Mouse (Mus musculus): ENCODE data around the gene Polr3c. TPM values are rescaled to one million over a fixed set of nuclear protein-coding genes. Genes with fewer than 3 reads are reported as not detected.
"Not testable (repeated sequence)": the region's sequence is repeated elsewhere in the genome, so short reads cannot be mapped to it uniquely, and the experiment has no call there.

Gene Polr3c
- total RNA-seq, 2 experiments from 2014 or later, result 23.1 to 26.1 TPM

GRCm38 (mm10) chr3:96675690-96676089 lies 51.7 kb downstream of the Polr3c start:
- no peak for DNase-seq

- DNase-seq, result no peak
Measured at GRCm38 (mm10) chr3:96675171-96675570, 52.3 kb downstream of the Polr3c start.

GRCm38 (mm10) chr3:96674442-96674841 lies 53.0 kb downstream of the Polr3c start:
- no peak for DNase-seq

GRCm38 (mm10) chr3:96673514-96673913 lies 53.9 kb downstream of the Polr3c start:
- DNase-seq, result no peak

GRCm38 (mm10) chr3:96671519-96671918 lies 55.9 kb downstream of the Polr3c start:
- DNase-seq, result no peak

GRCm38 (mm10) chr3:96669727-96670468 lies 57.5 kb downstream of the Polr3c start, which contains the start of gene Ankrd35:
Ankrd35 (plus strand) TSS chr3:96670131.
- DNase-seq, result peak; percentile 82 to 89

- no peak for DNase-seq
Measured at GRCm38 (mm10) chr3:96668424-96669067, 58.9 kb downstream of the Polr3c start.

GRCm38 (mm10) chr3:96667316-96667715 lies 60.1 kb downstream of the Polr3c start:
- DNase-seq, result no peak

- DNase-seq, result no peak
Measured at GRCm38 (mm10) chr3:96666916-96667315, 60.5 kb downstream of the Polr3c start.

GRCm38 (mm10) chr3:96665732-96666363 lies 61.6 kb downstream of the Polr3c start:
- not testable (repeated sequence) for DNase-seq

GRCm38 (mm10) chr3:96663432-96664239 lies 63.8 kb downstream of the Polr3c start:
- DNase-seq, result peak; percentile 81 to 94

- DNase-seq, result peak in 1 of 2 experiments; percentile 21
Measured at GRCm38 (mm10) chr3:96662731-96663316, 64.6 kb downstream of the Polr3c start.

Other genes with a start within 250 kb of the Polr3c start
- 100 to 1,000 TPM; 279 to 290 TPM for gene Hfe2, start 202.5 kb downstream of the Polr3c start, total RNA-seq (2021)
- gene Txnip, start 169.7 kb downstream of the Polr3c start, total RNA-seq (2021), result 100 to 1,000 TPM; 435 to 530 TPM
- gene Gm16253, start 150.6 kb downstream of the Polr3c start, total RNA-seq (2021), result 1 to 10 TPM; 1.6 to 1.9 TPM
- gene Polr3gl, start 133.4 kb downstream of the Polr3c start, total RNA-seq (2021), result 10 to 100 TPM; 26.7 to 30.5 TPM
- gene Ankrd34a, start 131.0 kb downstream of the Polr3c start, total RNA-seq (2021), result 1 to 10 TPM in 1 of 2 experiments, under 1 TPM in 1; 0.59 to 1.4 TPM
- 10 to 100 TPM; 24.4 to 27.4 TPM for gene Lix1l, start 126.5 kb downstream of the Polr3c start, total RNA-seq (2021)
- 10 to 100 TPM; 36.5 to 37.2 TPM for gene Rbm8a, start 97.7 kb downstream of the Polr3c start, total RNA-seq (2021)
- 10 to 100 TPM; 32.7 to 36.3 TPM for gene Pex11b, start 92.3 kb downstream of the Polr3c start, total RNA-seq (2021)
- under 1 TPM in 1 of 2 experiments, not detected in 1; 0.18 TPM for gene Gm42957, start 92.2 kb downstream of the Polr3c start, total RNA-seq (2021)
- gene Itga10, start 82.0 kb downstream of the Polr3c start, total RNA-seq (2021), result under 1 TPM; 0.62 to 0.69 TPM
- gene Ankrd35, start 57.5 kb downstream of the Polr3c start, total RNA-seq (2021), result 1 to 10 TPM; 1.2 to 1.3 TPM
- 10 to 100 TPM; 13.4 to 15.3 TPM for gene Pias3, start 31.2 kb downstream of the Polr3c start, total RNA-seq (2021)
- 1 to 10 TPM; 2.7 to 5.3 TPM for gene Nudt17, start 19.1 kb downstream of the Polr3c start, total RNA-seq (2021)
- 10 to 100 TPM; 22.5 to 22.6 TPM for gene Rnf115, start within 50 bp of the Polr3c start, total RNA-seq (2021)
- not detected for gene Pdzk1, start 101.7 kb upstream of the Polr3c start, total RNA-seq (2021)
- gene Cd160, start 101.7 kb upstream of the Polr3c start, total RNA-seq (2021), result not detected
- gene Gja5, start 177.1 kb upstream of the Polr3c start, total RNA-seq (2021), result 10 to 100 TPM; 15.8 to 17.2 TPM
- 10 to 100 TPM; 17.8 to 24.3 TPM for gene Gpr89, start 177.7 kb upstream of the Polr3c start, total RNA-seq (2021)
- gene Gja8, start 198.4 kb upstream of the Polr3c start, total RNA-seq (2021), result not detected